8 mouse cellular contexts compared by ENCODE assay signal in genomic region chr10:69662338-69662737, GRCm38 (mm10).
DNase-seq lines count a peak whose midpoint lies in the region; ATAC-seq and TF ChIP-seq lines count a peak whose summit lies in the region.

No protein-coding gene starts in this region.

- TF ChIP-seq EP300 in CH12.LX (IDR thresholded peaks at IDR 0.05; ENCODE audit: low read length) = no peak
- TF ChIP-seq EP300 in heart, postnatal 0 days (IDR thresholded peaks at IDR 0.05; ENCODE audit: low read depth) = no peak
- no peak for TF ChIP-seq EP300 in liver, postnatal 0 days (IDR thresholded peaks at IDR 0.05; ENCODE audit: low read depth)

- TF ChIP-seq CTCF in CH12.LX (conservative IDR thresholded peaks at IDR 0.05 in 1 of 2, IDR thresholded peaks at IDR 0.05 in 1 of 2; ENCODE audit: low read depth in 2 of 2, low read length in 2 of 2) = peak; percentile 59 to 85
- TF ChIP-seq CTCF in bone marrow macrophage, adult 2 months (IDR thresholded peaks at IDR 0.05; ENCODE audit: low read depth, low read length) = peak; percentile 26; the same call in 1 of the 2 replicates
- peak; percentile 44; the same call in 1 of the 2 replicates for TF ChIP-seq CTCF in embryonic fibroblast, embryonic 13.5 days (IDR thresholded peaks at IDR 0.05; ENCODE audit: borderline replicate concordance, insufficient read depth, low read length)
- peak; percentile 96 for TF ChIP-seq CTCF in heart, postnatal 0 days (IDR thresholded peaks at IDR 0.05; ENCODE audit: low read depth)
- TF ChIP-seq CTCF in liver, postnatal 0 days (IDR thresholded peaks at IDR 0.05; ENCODE audit: low read depth) = peak; percentile 88

- in situ Hi-C loops in CH12.LX (cut with MboI; ENCODE audit: low pct_ligation_motif_present, low pct_unique_long_range_greater_than_20kb, low sequenced_read_pairs) = loop anchor here (10.0 to 25.0 kb wide), 4 partner anchors 122 to 625 kb away; no protein-coding TSS in a partner anchor

- peak; percentile 79 for TF ChIP-seq RAD21 in CH12.LX (IDR thresholded peaks at IDR 0.05; ENCODE audit: low read depth, low read length)

- no peaks in the 10 kb centered on the region for H3K9me3 ChIP-seq in CH12.LX (replicated peaks; ENCODE audit: low read length)
- no peaks in the 10 kb centered on the region for H3K9me3 ChIP-seq in heart, postnatal 0 days (replicated peaks; ENCODE audit: control insufficient read depth, low read length)
- no peaks in the 10 kb centered on the region for H3K9me3 ChIP-seq in liver, postnatal 0 days (ENCODE audit: low read length)
- no peaks in the 10 kb centered on the region for H3K9me3 ChIP-seq in neural tube, embryonic 15.5 days (replicated peaks)

- TF ChIP-seq POLR2A in CH12.LX (IDR thresholded peaks at IDR 0.05; ENCODE audit: low read depth, low read length) = no peak
- TF ChIP-seq POLR2A in bone marrow macrophage, adult 2 months (IDR thresholded peaks at IDR 0.05; ENCODE audit: borderline replicate concordance, low read depth, low read length) = no peak
- no peak for TF ChIP-seq POLR2A in embryonic fibroblast, embryonic 13.5 days (IDR thresholded peaks at IDR 0.05; ENCODE audit: low read depth, low read length)

- H3K4me3 ChIP-seq in CH12.LX (replicated peaks in 1 of 3; ENCODE audit: low read depth in 2 of 3, low read length in 2 of 3, poor library complexity in 1 of 3) = no peak overlapping the region
- H3K4me3 ChIP-seq in bone marrow macrophage, adult 2 months (ENCODE audit: insufficient read depth, low read length) = no peak overlapping the region
- H3K4me3 ChIP-seq in embryonic fibroblast, embryonic 13.5 days (ENCODE audit: insufficient read depth, low read length) = no peak overlapping the region
- no peak overlapping the region for H3K4me3 ChIP-seq in heart, postnatal 0 days (ENCODE audit: low read depth, low read length)
- H3K4me3 ChIP-seq in liver, postnatal 0 days (ENCODE audit: low read depth, low read length) = no peak overlapping the region
- no peak overlapping the region for H3K4me3 ChIP-seq in neural tube, embryonic 15.5 days (replicated peaks)

- DNase-seq in CH12.LX (ENCODE audit: extremely low read depth) = peak; percentile 57
- DNase-seq in heart, postnatal 0 days (ENCODE audit: low spot score) = peak; percentile 72
- DNase-seq in kidney, postnatal 25 days = peak; percentile 65 to 82
- peak; percentile 67 for DNase-seq in liver, postnatal 0 days
- peak; percentile 62 for DNase-seq in thymus, postnatal 4 days

- no peak overlapping the region for H3K27ac ChIP-seq in CH12.LX (ENCODE audit: insufficient read depth, low read depth)
- no peak overlapping the region for H3K27ac ChIP-seq in bone marrow macrophage, adult 2 months (ENCODE audit: insufficient read depth, low read depth, low read length)
- H3K27ac ChIP-seq in embryonic fibroblast, embryonic 13.5 days (ENCODE audit: insufficient read depth, low read length) = no peak overlapping the region
- no peak overlapping the region for H3K27ac ChIP-seq in heart, postnatal 0 days (ENCODE audit: low read depth)
- no peak overlapping the region for H3K27ac ChIP-seq in liver, postnatal 0 days (ENCODE audit: low read depth)
- no peak overlapping the region for H3K27ac ChIP-seq in neural tube, embryonic 15.5 days (replicated peaks)

- peaks cover 7 to 28% of the 10 kb centered on the region in 2 experiments for H3K4me1 ChIP-seq in CH12.LX (ENCODE audit: control insufficient read depth in 1 of 2, insufficient read depth in 2 of 2)
- H3K4me1 ChIP-seq in bone marrow macrophage, adult 2 months (ENCODE audit: control insufficient read depth, insufficient read depth, low read length) = no peaks in the 10 kb centered on the region
- H3K4me1 ChIP-seq in embryonic fibroblast, embryonic 13.5 days (ENCODE audit: control insufficient read depth, insufficient read depth, low read length) = no peaks in the 10 kb centered on the region
- no peaks in the 10 kb centered on the region for H3K4me1 ChIP-seq in heart, postnatal 0 days (ENCODE audit: control insufficient read depth, insufficient read depth)
- no peaks in the 10 kb centered on the region for H3K4me1 ChIP-seq in liver, postnatal 0 days (ENCODE audit: insufficient read depth)
- H3K4me1 ChIP-seq in neural tube, embryonic 15.5 days = peaks cover 32% of the 10 kb centered on the region

- peak; percentile 55; the same call in 1 of the 2 replicates for ATAC-seq in heart, postnatal 0 days (ENCODE audit: insufficient read depth, low read depth)
- ATAC-seq in liver, postnatal 0 days = 0 out of 2 replicates have a peak, but pooled peaks have one; percentile 38
- peak; percentile 69 for ATAC-seq in neural tube, embryonic 15.5 days (ENCODE audit: low FRiP score)

- dilution Hi-C loops in CH12.LX (cut with MboI; ENCODE audit: extremely low pct_ligation_motif_present, extremely low pct_unique_long_range_greater_than_20kb, low sequenced_read_pairs) = no loop called here

- H3K27me3 ChIP-seq in CH12.LX (replicated peaks) = no peaks in the 10 kb centered on the region
- no peaks in the 10 kb centered on the region for H3K27me3 ChIP-seq in heart, postnatal 0 days (ENCODE audit: control insufficient read depth, insufficient read depth, low read length)
- H3K27me3 ChIP-seq in liver, postnatal 0 days (ENCODE audit: insufficient read depth, low read length) = no peaks in the 10 kb centered on the region
- H3K27me3 ChIP-seq in neural tube, embryonic 15.5 days (replicated peaks) = no peaks in the 10 kb centered on the region

- H3K36me3 ChIP-seq in CH12.LX (replicated peaks in 1 of 2; ENCODE audit: control insufficient read depth in 1 of 2, insufficient read depth in 1 of 2, low read length in 1 of 2) = peaks cover 0 to 2% of the 10 kb centered on the region in 2 experiments
- no peaks in the 10 kb centered on the region for H3K36me3 ChIP-seq in heart, postnatal 0 days (replicated peaks; ENCODE audit: control insufficient read depth, insufficient read depth, low read length)
- no peaks in the 10 kb centered on the region for H3K36me3 ChIP-seq in liver, postnatal 0 days (replicated peaks; ENCODE audit: insufficient read depth, low read length)
- H3K36me3 ChIP-seq in neural tube, embryonic 15.5 days = no peaks in the 10 kb centered on the region

- H3K79me2 ChIP-seq in CH12.LX (replicated peaks; ENCODE audit: control insufficient read depth, extremely low read depth, insufficient read depth, poor library complexity, severe bottlenecking) = no peaks in the 10 kb centered on the region

- H3K4me2 ChIP-seq in CH12.LX (ENCODE audit: insufficient read depth, low read depth, poor library complexity, severe bottlenecking) = no peak overlapping the region
- no peak overlapping the region for H3K4me2 ChIP-seq in heart, postnatal 0 days (ENCODE audit: low read depth, low read length)
- H3K4me2 ChIP-seq in liver, postnatal 0 days (ENCODE audit: low read depth, low read length) = no peak overlapping the region
- no peak overlapping the region for H3K4me2 ChIP-seq in neural tube, embryonic 15.5 days

- WGBS in heart, postnatal 0 days = 10% methylated on average over 7 of the region's 7 CpGs
- WGBS in liver, postnatal 0 days (ENCODE audit: insufficient replicate concordance) = 14% methylated on average over 7 of the region's 7 CpGs
- WGBS in neural tube, embryonic 15.5 days = 9% methylated on average over 7 of the region's 7 CpGs

- H3K9ac ChIP-seq in CH12.LX (ENCODE audit: insufficient read depth, low read depth) = no peak overlapping the region
- H3K9ac ChIP-seq in heart, postnatal 0 days (replicated peaks; ENCODE audit: low read depth, low read length) = no peak overlapping the region
- H3K9ac ChIP-seq in liver, postnatal 0 days (replicated peaks) = no peak overlapping the region
- no peak overlapping the region for H3K9ac ChIP-seq in neural tube, embryonic 15.5 days (replicated peaks)

TF ChIP-seq in CH12.LX, 34 proteins besides CTCF, POLR2A, EP300 and RAD21:
- TF ChIP-seq MEF2A (IDR thresholded peaks at IDR 0.05; ENCODE audit: borderline replicate concordance, low read depth, low read length) (no peak), HCFC1 (IDR thresholded peaks at IDR 0.05; ENCODE audit: low read depth, low read length) (no peak), NELFE (IDR thresholded peaks at IDR 0.05; ENCODE audit: low read depth, low read length) (no peak), SMC3 (IDR thresholded peaks at IDR 0.05; ENCODE audit: low read depth, low read length) (peak; percentile 78), TCF12 (IDR thresholded peaks at IDR 0.05; ENCODE audit: low read depth, low read length) (no peak), MAFK (IDR thresholded peaks at IDR 0.05; ENCODE audit: insufficient replicate concordance, low read length) (no peak), MAZ (IDR thresholded peaks at IDR 0.05; ENCODE audit: low read depth, low read length) (no peak)

Comparison
In these comparisons a context has a peak if more than half of its experiments do, and no peak if none do; other contexts are left out.
1. CTCF ChIP-seq: peak in every context shown above with its lines; median percentile 96 in heart, postnatal 0 days; 88 in liver, postnatal 0 days; 72 in CH12.LX; 44 in embryonic fibroblast, embryonic 13.5 days; 26 in bone marrow macrophage, adult 2 months.